Comparison of ENCODE assay signal across 9 mouse cellular contexts in the genomic region with DNA sequence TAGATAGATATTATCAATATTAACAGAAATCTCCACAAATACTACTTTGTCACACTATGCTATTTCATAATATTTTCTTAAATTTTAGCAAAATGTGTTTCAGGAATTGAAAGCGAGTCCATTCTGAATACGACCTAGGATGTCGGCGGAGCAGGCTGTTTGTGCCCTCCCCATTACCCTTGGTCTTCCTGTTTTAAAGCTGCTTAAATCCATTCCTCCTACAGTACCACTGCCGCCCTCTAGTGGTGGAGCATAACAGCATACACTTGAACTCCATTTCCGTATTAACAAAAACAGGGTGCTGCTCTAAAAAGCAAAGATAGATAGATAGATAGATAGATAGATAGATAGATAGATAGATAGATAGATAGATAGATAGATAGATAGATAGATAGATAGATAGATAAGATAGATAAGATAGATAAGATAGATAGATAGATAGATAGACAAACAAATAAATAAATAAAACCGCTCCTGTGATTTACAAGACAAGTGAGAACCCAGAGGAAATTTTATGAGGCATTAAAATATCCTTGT. TPM values are rescaled to one million over a fixed set of nuclear protein-coding genes. Genes with fewer than 3 reads are reported as not detected.
DNase-seq lines count a peak whose midpoint lies in the region; ATAC-seq and TF ChIP-seq lines count a peak whose summit lies in the region.
"Had no signal": no experiment of that assay in that cellular context is flagged by ENCODE, and none has a peak within 500 bp of the region (broad histone marks: within the 10 kb centered on the region; RNA-seq: fewer than 3 reads in every experiment).

No protein-coding gene starts in this region.

- no peak overlapping the region for H3K4me2 ChIP-seq in lung, embryonic 16.5 days (ENCODE audit: low read depth, low read length)
- H3K4me2 ChIP-seq: limb, embryonic 12.5 days had no signal

- H3K4me1 ChIP-seq in E14TG2a.4 (replicated peaks; ENCODE audit: low read depth, low read length) = no peaks in the 10 kb centered on the region
- no peaks in the 10 kb centered on the region for H3K4me1 ChIP-seq in lung, embryonic 16.5 days (replicated peaks; ENCODE audit: control insufficient read depth, insufficient read depth, low read length)
- H3K4me1 ChIP-seq: limb, embryonic 12.5 days had no signal

- H3K27ac ChIP-seq in layer of hippocampus, adult 2 months = no peak overlapping the region
- H3K27ac ChIP-seq in lung, embryonic 16.5 days (ENCODE audit: low read length) = no peak overlapping the region
- H3K27ac ChIP-seq: limb, embryonic 12.5 days had no signal

- 19% methylated on average over 7 of the region's 7 CpGs for WGBS in lung, embryonic 16.5 days

- ATAC-seq in granulocyte monocyte progenitor cell, adult 5-6 weeks (replicated peaks; ENCODE audit: poor library complexity, severe bottlenecking) = peak; percentile 90
- ATAC-seq in lung, embryonic 16.5 days (ENCODE audit: low read depth) = peak; percentile 65; the same call in 1 of the 2 replicates

- no peaks in the 10 kb centered on the region for H3K36me3 ChIP-seq in E14TG2a.4 (ENCODE audit: insufficient read depth, low read length)
- H3K36me3 ChIP-seq in lung, embryonic 16.5 days (ENCODE audit: control insufficient read depth, insufficient read depth, low read length) = no peaks in the 10 kb centered on the region
- H3K36me3 ChIP-seq: limb, embryonic 12.5 days had no signal

- no peaks in the 10 kb centered on the region for H3K9me3 ChIP-seq in E14TG2a.4 (ENCODE audit: low read length)
- H3K9me3 ChIP-seq in lung, embryonic 16.5 days (ENCODE audit: control insufficient read depth, low read length) = no peaks in the 10 kb centered on the region
- H3K9me3 ChIP-seq: limb, embryonic 12.5 days had no signal

- peak; percentile 55 for TF ChIP-seq CTCF in E14TG2a.4 (conservative IDR thresholded peaks at IDR 0.05; ENCODE audit: low read length)
- TF ChIP-seq CTCF in layer of hippocampus, adult 2 months (conservative IDR thresholded peaks at IDR 0.05) = peak; percentile 85

- no peak overlapping the region for H3K9ac ChIP-seq in lung, embryonic 16.5 days (ENCODE audit: low read length)
- H3K9ac ChIP-seq: limb, embryonic 12.5 days had no signal

- H3K27me3 ChIP-seq in E14TG2a.4 (ENCODE audit: insufficient read depth, low read length) = peaks cover 3% of the 10 kb centered on the region; the same call in 1 of the 2 replicates
- H3K27me3 ChIP-seq in lung, embryonic 16.5 days (ENCODE audit: control insufficient read depth, insufficient read depth, low read depth, low read length) = peaks cover 6% of the 10 kb centered on the region

- DNase-seq in adrenal gland, adult (ENCODE audit: inconsistent age in 2 of 2, low spot score in 1 of 2) = peak; percentile 75 to 88
- DNase-seq in embryo, embryonic 10.5 days (ENCODE audit: low spot score) = peak; percentile 86
- DNase-seq in layer of hippocampus, adult 2 months (ENCODE audit: low spot score in 2 of 2) = peak; percentile 62 to 84
- peak; percentile 58 for DNase-seq in right cerebral cortex, postnatal 25 days
- peak; percentile 82 for DNase-seq in urinary bladder, postnatal 25 days (ENCODE audit: low spot score)

- H3K4me3 ChIP-seq in E14TG2a.4 (replicated peaks; ENCODE audit: low read length) = no peak overlapping the region
- H3K4me3 ChIP-seq in layer of hippocampus, adult 2 months = no peak overlapping the region
- H3K4me3 ChIP-seq in lung, embryonic 16.5 days (ENCODE audit: low read length) = no peak overlapping the region
- H3K4me3 ChIP-seq: limb, embryonic 12.5 days had no signal

RNA-seq across cellular contexts. Expression of a gene that starts 17.2 kb away (rescaled TPM):
- 10.5 and 16.1 TPM in 2 replicates for total RNA-seq in granulocyte monocyte progenitor cell, adult 5-6 weeks (2014; fragmentation: Nextera tagmentation)
- total RNA-seq in granulocyte monocyte progenitor cell, adult 5-6 weeks (2017) = 14.9 and 19.7 TPM in 2 replicates
- 10 to 100 TPM in 1 of 2 experiments, 1 to 10 TPM in 1; 10.0 to 11.0 TPM for total RNA-seq in layer of hippocampus, adult 2 months (2021)
- 1.6 and 2.1 TPM in 2 replicates for polyA plus RNA-seq in lung, embryonic 16.5 days (2015; fragmentation: Nextera tagmentation; extraction: Ambion mirVana)

RNA-seq across cellular contexts. Expression of a gene that starts 26.5 kb away (rescaled TPM):
- total RNA-seq in granulocyte monocyte progenitor cell, adult 5-6 weeks (2014; fragmentation: Nextera tagmentation) = 49.4 and 52.3 TPM in 2 replicates
- total RNA-seq in granulocyte monocyte progenitor cell, adult 5-6 weeks (2017) = 51.3 and 53.6 TPM in 2 replicates
- total RNA-seq in layer of hippocampus, adult 2 months (2021) = 1 to 10 TPM; 6.2 to 6.9 TPM
- polyA plus RNA-seq in lung, embryonic 16.5 days (2015; fragmentation: Nextera tagmentation; extraction: Ambion mirVana) = 5.7 and 6.3 TPM in 2 replicates

Comparison
In these comparisons a context has a peak if more than half of its experiments do, and no peak if none do; other contexts are left out.
1. RNA of a gene that starts 26.5 kb away (total RNA-seq): 49.4 to 53.6 TPM in granulocyte monocyte progenitor cell, adult 5-6 weeks; 6.2 to 6.9 TPM in layer of hippocampus, adult 2 months; every median in the first group is over 4 times any median in the second.
2. Peak in every context shown above with its lines, with median percentiles within 50 percentile points of each other: DNase-seq.